Comparison of ENCODE assay signal across 19 mouse cellular contexts in genomic region chr17:46578650-46579049, GRCm38 (mm10). TPM values are rescaled to one million over a fixed set of nuclear protein-coding genes. Genes with fewer than 3 reads are reported as not detected.
DNase-seq lines count a peak whose midpoint lies in the region; ATAC-seq and TF ChIP-seq lines count a peak whose summit lies in the region.
"Had no signal": no experiment of that assay in that cellular context is flagged by ENCODE, and none has a peak within 500 bp of the region (broad histone marks: within the 10 kb centered on the region; RNA-seq: fewer than 3 reads in every experiment).

No protein-coding gene starts in this region.

- no peak for TF ChIP-seq POLR2A in cerebellum, adult 2 months (IDR thresholded peaks at IDR 0.05; ENCODE audit: borderline replicate concordance, insufficient read depth, low read length)

- H3K27ac ChIP-seq in cerebellum, adult 2 months (ENCODE audit: insufficient read depth, low read length): no peak overlapping the region
- H3K27ac ChIP-seq in kidney, embryonic 14.5 days (ENCODE audit: low read depth, low read length): no peak overlapping the region
- H3K27ac ChIP-seq in lung, postnatal 0 days (ENCODE audit: low read length): no peak overlapping the region
- H3K27ac ChIP-seq: embryonic facial prominence, embryonic 13.5 days; forebrain, embryonic 13.5 days; heart, adult 2 months; limb, embryonic 10.5 days; liver, embryonic 14.5 days; midbrain, embryonic 10.5 days; stomach, embryonic 15.5 days had no signal

- TF ChIP-seq CTCF in cerebellum, adult 2 months (IDR thresholded peaks at IDR 0.05; ENCODE audit: borderline replicate concordance, insufficient read depth, low read depth, low read length): peak; percentile 9; the same call in 1 of the 2 replicates
- TF ChIP-seq CTCF in lung, postnatal 0 days (IDR thresholded peaks at IDR 0.05): peak; percentile 59

- H3K36me3 ChIP-seq in kidney, embryonic 14.5 days (ENCODE audit: control insufficient read depth, insufficient read depth, low read length): peaks cover 80% of the 10 kb centered on the region
- peaks cover 48% of the 10 kb centered on the region for H3K36me3 ChIP-seq in lung, postnatal 0 days (ENCODE audit: insufficient read depth, low read length)

- no peak for DNase-seq in cerebellum, adult 2 months
- DNase-seq in cerebellum, adult 11 months: no peak
- no peak for DNase-seq in kidney, adult 8-10 months
- no peak for DNase-seq in lung, postnatal 0 days (ENCODE audit: low spot score)
- no peak for DNase-seq in lung, postnatal 4 days
- peak; percentile 52 for DNase-seq in retina, embryonic 14.5 days (ENCODE audit: low spot score)
- DNase-seq in urinary bladder, adult 2 months (ENCODE audit: low spot score): no peak
- DNase-seq: adrenal gland, adult 2 months; cerebellum, adult 9-11 months; heart, adult 2 months; kidney, postnatal 10 days; thymus, postnatal 25 days had no signal

- H3K4me3 ChIP-seq in cerebellum, adult 2 months (replicated peaks; ENCODE audit: insufficient read depth, low read depth, low read length): no peak overlapping the region
- H3K4me3 ChIP-seq in kidney, embryonic 14.5 days (ENCODE audit: low read length): no peak overlapping the region
- H3K4me3 ChIP-seq in lung, postnatal 0 days (ENCODE audit: low read depth, low read length): no peak overlapping the region
- H3K4me3 ChIP-seq: embryonic facial prominence, embryonic 13.5 days; forebrain, embryonic 13.5 days; heart, adult 2 months; limb, embryonic 10.5 days; midbrain, embryonic 10.5 days; stomach, embryonic 15.5 days had no signal

- no peak for TF ChIP-seq EP300 in lung, postnatal 0 days (IDR thresholded peaks at IDR 0.05)

- no peaks in the 10 kb centered on the region for H3K27me3 ChIP-seq in cerebellum, adult 2 months (ENCODE audit: control insufficient read depth, insufficient read depth, low read length)
- H3K27me3 ChIP-seq in kidney, embryonic 14.5 days (ENCODE audit: control insufficient read depth, insufficient read depth, low read length): no peaks in the 10 kb centered on the region
- no peaks in the 10 kb centered on the region for H3K27me3 ChIP-seq in lung, postnatal 0 days (replicated peaks; ENCODE audit: insufficient read depth, low read length)
- H3K27me3 ChIP-seq: embryonic facial prominence, embryonic 13.5 days; forebrain, embryonic 13.5 days; stomach, embryonic 15.5 days had no signal

- no peak overlapping the region for H3K9ac ChIP-seq in kidney, embryonic 14.5 days (ENCODE audit: low read depth, low read length)
- H3K9ac ChIP-seq in lung, postnatal 0 days (replicated peaks; ENCODE audit: low read depth): no peak overlapping the region
- H3K9ac ChIP-seq: embryonic facial prominence, embryonic 13.5 days; forebrain, embryonic 13.5 days; liver, embryonic 14.5 days; stomach, embryonic 15.5 days had no signal

- no peaks in the 10 kb centered on the region for H3K4me1 ChIP-seq in cerebellum, adult 2 months (ENCODE audit: control insufficient read depth, insufficient read depth, low read length)
- H3K4me1 ChIP-seq in kidney, embryonic 14.5 days (ENCODE audit: control insufficient read depth, insufficient read depth, low read length): no peaks in the 10 kb centered on the region
- no peaks in the 10 kb centered on the region for H3K4me1 ChIP-seq in lung, postnatal 0 days (ENCODE audit: insufficient read depth, low read depth, low read length)
- H3K4me1 ChIP-seq: embryonic facial prominence, embryonic 13.5 days; forebrain, embryonic 13.5 days; limb, embryonic 10.5 days; midbrain, embryonic 10.5 days; stomach, embryonic 15.5 days had no signal

- H3K9me3 ChIP-seq in kidney, embryonic 14.5 days (ENCODE audit: control insufficient read depth, low read length): no peaks in the 10 kb centered on the region
- H3K9me3 ChIP-seq in lung, postnatal 0 days (ENCODE audit: low read length): no peaks in the 10 kb centered on the region
- H3K9me3 ChIP-seq: embryonic facial prominence, embryonic 13.5 days; limb, embryonic 10.5 days; midbrain, embryonic 10.5 days; stomach, embryonic 15.5 days had no signal

- ATAC-seq in kidney, embryonic 14.5 days (ENCODE audit: low FRiP score, low TSS enrichment): peak; percentile 48; the same call in 1 of the 2 replicates
- ATAC-seq in lung, postnatal 0 days: 0 out of 2 replicates have a peak, but pooled peaks have one; percentile 30
- ATAC-seq: forebrain, embryonic 13.5 days had no signal

- WGBS in cerebellum, adult 2 months: 67% methylated on average over 5 of the region's 5 CpGs
- 75% methylated on average over 5 of the region's 5 CpGs for WGBS in kidney, embryonic 14.5 days
- WGBS in lung, postnatal 0 days: 53% methylated on average over 5 of the region's 5 CpGs

- H3K4me2 ChIP-seq in kidney, embryonic 14.5 days (replicated peaks; ENCODE audit: low read depth, low read length): no peak overlapping the region
- no peak overlapping the region for H3K4me2 ChIP-seq in lung, postnatal 0 days (replicated peaks; ENCODE audit: low read depth, low read length)
- H3K4me2 ChIP-seq: embryonic facial prominence, embryonic 13.5 days; forebrain, embryonic 13.5 days; stomach, embryonic 15.5 days had no signal

RNA-seq across cellular contexts. Expression of gene Srf, which starts 22.7 kb away (rescaled TPM):
- polyA plus RNA-seq in cerebellum, adult 2 months (2012; rRNA removed): 53.0 and 59.2 TPM in 2 replicates
- 10.3 and 12.8 TPM in 2 replicates for polyA plus RNA-seq in kidney, embryonic 14.5 days (2014; fragmentation: Nextera tagmentation; extraction: Ambion mirVana)
- polyA plus RNA-seq in lung, postnatal 0 days (2015; fragmentation: Nextera tagmentation; extraction: Ambion mirVana): 5.1 and 5.6 TPM in 2 replicates
- polyA plus RNA-seq in urinary bladder, adult 2 months (2012; rRNA removed): 122 and 145 TPM in 2 replicates

RNA-seq across cellular contexts. Expression of gene Cul9, which starts 32.5 kb away (rescaled TPM):
- polyA plus RNA-seq in cerebellum, adult 2 months (2012; rRNA removed): 56.2 and 58.4 TPM in 2 replicates
- 3.0 and 4.8 TPM in 2 replicates for polyA plus RNA-seq in kidney, embryonic 14.5 days (2014; fragmentation: Nextera tagmentation; extraction: Ambion mirVana)
- polyA plus RNA-seq in lung, postnatal 0 days (2015; fragmentation: Nextera tagmentation; extraction: Ambion mirVana): 3.5 and 3.8 TPM in 2 replicates
- 22.9 and 29.3 TPM in 2 replicates for polyA plus RNA-seq in urinary bladder, adult 2 months (2012; rRNA removed)

RNA-seq across cellular contexts. Expression of gene Ptk7, which starts 50.7 kb away (rescaled TPM):
- polyA plus RNA-seq in cerebellum, adult 2 months (2012; rRNA removed): 5.5 and 5.9 TPM in 2 replicates
- polyA plus RNA-seq in kidney, embryonic 14.5 days (2014; fragmentation: Nextera tagmentation; extraction: Ambion mirVana): 58.5 and 64.1 TPM in 2 replicates
- polyA plus RNA-seq in lung, postnatal 0 days (2015; fragmentation: Nextera tagmentation; extraction: Ambion mirVana): 73.2 and 75.8 TPM in 2 replicates
- polyA plus RNA-seq in urinary bladder, adult 2 months (2012; rRNA removed): 14.9 and 21.1 TPM in 2 replicates
